Mouse (Mus musculus) skeletal muscle tissue, postnatal 0 days (tissue): ENCODE measurements around the gene AY761184. TPM values are rescaled to one million over a fixed set of nuclear protein-coding genes. Genes with fewer than 3 reads are reported as not detected.

Experiments used
- polyA plus RNA-seq: library from polyadenylated mRNA; unstranded; fragments of >200 nt; fragmentation: Nextera tagmentation; extraction: Ambion mirVana; gene quantifications from 2 replicates; pipeline ENCODE4 v1.2.1, GENCODE M21; 2015

The AY761184 gene
- polyA plus RNA-seq = not detected in 2 replicates

DNA sequence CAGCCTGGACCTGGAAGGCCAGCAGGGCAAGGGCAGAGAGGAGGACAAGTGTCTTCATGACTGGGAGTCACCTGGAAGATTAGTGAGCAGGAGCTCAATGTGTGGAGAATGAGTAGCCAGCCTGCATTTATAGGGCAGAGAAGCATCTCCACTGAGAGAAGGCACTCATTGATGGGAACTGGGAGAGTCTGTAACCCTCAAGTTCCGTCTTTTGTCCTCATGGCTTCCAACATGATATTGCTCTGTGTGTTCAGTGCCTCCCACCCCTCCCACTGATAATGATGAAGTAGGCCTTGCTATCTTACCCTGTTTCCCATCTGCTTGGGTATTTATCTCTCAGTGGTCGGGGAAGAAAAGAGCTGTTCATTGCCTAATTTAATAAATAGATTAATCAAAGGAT is at the start of gene AY761184:
Gene AY761184 (minus strand): TSS at position 101 of the 400 bp plus-strand sequence.

DNA sequence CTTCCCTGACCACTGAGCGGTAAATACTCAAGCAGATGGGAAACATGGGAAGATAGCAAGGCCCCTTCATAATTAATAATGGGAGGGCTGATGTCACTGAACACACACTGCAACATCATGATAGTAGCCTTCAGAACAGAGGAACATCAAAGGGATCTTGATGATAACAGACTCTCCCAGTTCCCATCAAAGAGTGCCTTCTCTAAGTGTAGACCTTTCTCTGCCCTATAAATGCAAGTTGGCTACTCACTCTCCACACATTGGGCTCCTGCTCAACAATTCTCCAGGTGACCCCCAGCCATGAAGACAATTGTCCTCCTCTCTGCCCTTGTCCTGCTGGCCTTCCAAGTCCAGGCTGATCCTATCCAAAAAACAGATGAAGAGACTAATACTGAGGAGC is 37.9 kb downstream of the AY761184 start, which contains the start of gene Defa34:
Gene Defa34 (plus strand): TSS at position 301 of the 400 bp plus-strand sequence.

DNA sequence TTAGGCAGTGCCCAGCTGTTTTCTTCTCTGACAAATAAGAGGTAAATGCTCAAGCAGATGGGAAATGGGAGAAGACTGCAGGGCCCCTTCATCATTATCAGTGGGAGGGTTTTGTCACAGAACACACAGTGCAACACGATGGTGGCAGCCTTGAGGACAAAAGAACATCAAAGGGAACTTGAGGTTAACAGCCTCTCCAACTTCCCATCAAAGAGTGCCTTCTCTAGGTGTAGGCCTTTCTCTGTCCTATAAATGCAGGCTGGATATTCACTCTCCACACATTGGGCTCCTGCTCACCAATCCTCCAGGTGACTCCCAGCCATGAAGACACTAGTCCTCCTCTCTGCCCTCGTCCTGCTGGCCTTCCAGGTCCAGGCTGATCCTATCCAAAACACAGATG is 48.0 kb downstream of the AY761184 start, which contains the start of gene Defa17:
Gene Defa17 (plus strand): TSS at position 301 of the 400 bp plus-strand sequence.

Other genes with a start within 250 kb of the AY761184 start
- not detected in 2 replicates for gene Gm7849, start 247.1 kb downstream of the AY761184 start, polyA plus RNA-seq
- gene Defa20, start 194.4 kb downstream of the AY761184 start, polyA plus RNA-seq = not detected in 2 replicates
- not detected in 2 replicates for gene Defa32, start 174.6 kb downstream of the AY761184 start, polyA plus RNA-seq
- gene Defa37, start 138.3 kb downstream of the AY761184 start, polyA plus RNA-seq = not detected in 2 replicates
- gene Defa28, start 120.6 kb downstream of the AY761184 start, polyA plus RNA-seq = not detected in 2 replicates
- not detected in 2 replicates for gene Gm7861, start 109.1 kb downstream of the AY761184 start, polyA plus RNA-seq
- not detected in 2 replicates for gene Defa26, start 85.5 kb downstream of the AY761184 start, polyA plus RNA-seq
- gene Defa17, start 47.9 kb downstream of the AY761184 start, polyA plus RNA-seq = not detected in 2 replicates
- gene Defa34, start 37.8 kb downstream of the AY761184 start, polyA plus RNA-seq = not detected in 2 replicates
- gene Defa24, start 30.8 kb upstream of the AY761184 start, polyA plus RNA-seq = not detected in 2 replicates
- gene Defb50, start 119.9 kb upstream of the AY761184 start, polyA plus RNA-seq = not detected in 2 replicates
- not detected in 2 replicates for gene Defb2, start 136.3 kb upstream of the AY761184 start, polyA plus RNA-seq
- not detected in 2 replicates for gene Defb10, start 155.3 kb upstream of the AY761184 start, polyA plus RNA-seq
- not detected in 2 replicates for gene Defb9, start 181.8 kb upstream of the AY761184 start, polyA plus RNA-seq
- not detected in 2 replicates for gene Defb11, start 202.8 kb upstream of the AY761184 start, polyA plus RNA-seq
- not detected in 2 replicates for gene Defb15, start 229.1 kb upstream of the AY761184 start, polyA plus RNA-seq
- not detected in 2 replicates for gene Defb35, start 234.7 kb upstream of the AY761184 start, polyA plus RNA-seq
- gene Defb13, start 243.1 kb upstream of the AY761184 start, polyA plus RNA-seq = not detected in 2 replicates